Mouse (Mus musculus): ENCODE measurements at regions not wholly inside any gene's neighbourhood (a gene's known extent, or its start where the extent isn't known, plus 50 kb on each side); places are given as distances from the start of the nearest gene placed in this dataset.
A peak's percentile ranks its signal among the peaks of the same experiment; 100 is the strongest.

DNA sequence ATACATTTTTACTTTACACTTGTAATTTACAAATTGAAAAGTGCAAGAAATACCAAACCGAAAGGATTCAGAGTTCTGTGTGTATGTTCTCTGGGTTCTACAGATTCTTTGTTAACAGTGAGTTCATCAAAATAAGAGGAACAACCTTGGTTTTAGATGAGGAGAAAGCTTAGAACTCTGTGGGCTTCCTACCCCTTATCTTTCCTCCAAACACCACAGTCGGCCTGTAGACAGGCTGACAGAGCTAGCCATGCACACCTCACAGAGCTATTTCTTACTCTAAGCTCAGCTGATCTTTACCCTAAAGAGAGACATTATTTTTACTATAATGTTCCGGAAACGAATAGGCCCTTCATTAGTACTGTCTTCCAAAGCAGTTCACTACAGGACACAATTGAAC, 67.7 kb upstream of the Zdhhc17 start:
- no peak for DNase-seq (ENCODE audit: low spot score in 2 of 2)

DNA sequence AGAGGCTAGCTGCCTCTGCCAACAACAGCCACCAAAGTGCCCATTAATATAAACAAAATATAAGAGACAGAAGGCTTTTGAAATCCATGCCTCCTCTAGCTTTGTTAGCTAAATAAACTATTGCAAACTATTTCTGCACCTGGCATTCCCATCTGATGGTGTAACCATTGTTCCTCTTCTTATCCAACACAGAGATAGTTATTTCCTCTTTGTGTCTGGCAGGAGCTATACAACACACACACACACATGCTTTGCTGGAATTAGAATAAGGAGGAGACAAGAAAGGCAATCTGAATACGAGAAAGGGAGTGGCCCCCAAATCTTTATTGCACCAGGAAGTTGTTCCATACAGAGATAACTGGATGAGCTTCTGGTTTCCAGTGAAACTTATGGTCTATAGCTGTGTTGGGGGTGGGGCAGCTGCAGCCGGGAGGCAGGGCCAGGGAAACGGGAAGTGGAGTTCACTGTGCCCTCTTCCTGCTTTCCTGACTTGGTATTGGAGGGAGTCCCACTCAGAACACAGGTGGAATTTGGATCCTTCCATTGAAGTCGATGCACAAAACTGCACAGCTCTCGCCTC, 64.0 kb upstream of the Zdhhc17 start:
- peak in 1 of 2 experiments; percentile 26 for DNase-seq (ENCODE audit: low spot score in 2 of 2)

DNA sequence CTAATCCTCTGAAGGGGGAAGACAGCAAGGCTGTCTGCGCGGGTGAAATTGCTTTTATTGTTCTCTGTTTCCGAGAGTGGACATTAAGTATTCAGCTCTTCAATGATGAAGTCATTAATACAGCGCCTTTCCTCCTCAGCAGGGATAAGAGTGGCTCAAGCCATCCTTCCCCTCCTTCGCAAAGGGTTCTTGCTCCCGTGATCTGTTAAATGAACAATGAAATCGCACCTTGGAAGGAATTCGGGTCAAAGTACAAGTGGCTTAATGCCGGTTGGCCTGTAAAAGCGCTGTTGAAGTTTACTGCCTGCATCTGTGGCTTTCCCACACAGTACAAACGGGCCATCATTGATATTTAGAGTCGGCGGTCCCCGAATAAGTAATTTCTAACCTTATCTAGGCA, 63.3 kb upstream of the Zdhhc17 start:
- no peak for DNase-seq (ENCODE audit: low spot score in 2 of 2)

DNA sequence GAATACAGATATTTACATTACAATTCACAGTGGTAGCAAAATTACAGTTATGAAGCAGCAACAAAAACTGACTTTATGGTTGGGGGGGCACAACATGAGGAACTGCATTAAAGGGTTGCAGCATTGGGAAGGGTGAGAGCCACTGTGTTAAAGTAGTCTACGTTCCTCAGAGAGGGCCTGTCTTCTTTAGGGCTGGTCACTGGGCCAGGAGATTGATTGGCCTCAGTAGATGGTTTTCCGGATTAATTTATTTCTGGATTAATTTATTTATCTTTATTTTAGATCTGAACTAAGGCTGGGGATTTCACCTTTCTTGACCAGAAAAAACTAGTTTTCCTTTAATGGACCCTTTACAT, 62.6 kb upstream of the Zdhhc17 start:
- DNase-seq (ENCODE audit: low spot score in 2 of 2): no peak

DNA sequence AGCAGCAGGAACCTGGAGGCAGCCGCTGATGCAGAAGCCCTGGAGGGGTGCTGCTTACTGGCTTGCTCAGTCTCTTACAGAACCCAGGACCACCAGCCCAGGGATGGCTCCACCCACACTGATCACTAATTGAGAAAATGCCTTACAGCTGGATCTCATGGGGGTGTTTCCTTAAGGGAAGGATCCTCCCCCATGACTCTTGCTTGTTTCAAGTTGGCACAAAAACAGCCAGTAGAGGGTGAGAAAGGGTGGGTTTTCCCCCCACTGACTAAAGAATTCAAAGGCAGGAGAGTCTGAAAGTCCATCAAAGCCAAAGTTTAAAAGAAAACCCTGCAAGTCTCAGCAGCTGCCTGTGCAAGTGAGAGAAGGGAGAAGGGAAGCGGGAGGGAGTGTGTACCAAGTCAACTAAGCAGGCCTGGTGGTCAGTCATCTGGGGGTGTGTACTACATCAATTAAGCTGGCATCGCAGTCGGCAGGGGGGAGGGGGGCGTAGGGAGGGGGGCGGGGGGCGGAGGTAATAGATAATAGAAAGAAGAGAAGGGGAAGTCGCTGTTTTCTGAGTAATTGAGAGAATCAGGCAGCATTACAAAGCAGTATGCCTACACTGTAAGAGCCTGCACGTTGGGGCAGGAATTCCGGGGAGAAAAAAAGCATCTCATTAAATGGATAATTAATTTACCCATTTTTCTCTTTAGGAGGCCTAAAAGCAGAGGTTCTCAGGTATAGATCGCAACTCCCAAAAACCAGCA, 62.0 kb upstream of the Zdhhc17 start:
- no peak for DNase-seq (ENCODE audit: low spot score in 2 of 2)

DNA sequence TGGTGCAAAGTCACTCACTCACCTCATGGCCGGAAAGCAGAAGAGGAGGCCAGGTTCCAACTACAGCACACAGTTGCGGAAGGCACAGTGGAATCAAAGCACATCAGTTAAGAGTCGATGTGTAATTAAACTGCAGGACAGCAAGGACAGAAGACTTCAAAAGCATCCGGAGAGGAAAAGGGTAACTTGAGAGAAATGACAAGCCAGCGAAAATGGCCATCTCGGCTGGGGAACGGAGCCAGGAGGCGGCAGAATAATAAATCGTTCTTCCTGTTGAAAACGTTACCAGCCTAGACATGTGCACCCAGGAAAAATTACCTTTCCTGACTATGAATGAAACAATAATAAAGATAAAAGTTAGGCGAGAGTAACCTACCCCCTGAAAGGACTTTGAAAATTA, 56.2 kb upstream of the Zdhhc17 start:
- DNase-seq (ENCODE audit: low spot score in 2 of 2): no peak

DNA sequence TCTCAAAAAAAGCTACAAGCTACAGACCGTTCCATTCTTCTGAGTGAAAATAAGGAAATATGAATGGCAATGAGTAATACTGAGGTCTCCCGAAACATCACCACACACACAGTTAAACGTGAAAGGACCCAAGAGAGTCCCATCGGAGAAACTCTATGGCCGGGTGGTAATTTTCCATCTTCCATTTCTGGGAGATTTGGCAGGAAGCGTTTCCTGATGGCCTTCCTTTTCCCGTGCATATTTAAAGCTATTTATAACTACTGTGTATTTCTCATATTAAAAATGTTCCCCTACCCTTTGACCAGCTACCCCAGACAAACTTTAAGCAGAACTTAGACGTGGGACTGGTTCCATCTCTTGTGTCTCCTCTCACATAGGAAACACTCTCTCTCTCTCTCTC, 50.7 kb upstream of the Zdhhc17 start:
- DNase-seq (ENCODE audit: low spot score in 2 of 2): no peak
